Mouse (Mus musculus): ENCODE measurements around the gene Gng7.
A peak's percentile ranks its signal among the peaks of the same experiment; 100 is the strongest.

The Gng7 gene

GRCm38 (mm10) chr10:80929299-80930226, 85.2 kb downstream of the Gng7 start, which contains the start of gene Gadd45b:
TSS of gene Gadd45b (plus strand) at chr10:80930073.
- peak; percentile 98 for DNase-seq (ENCODE audit: low read depth, low spot score)

- peak; percentile 81 for DNase-seq (ENCODE audit: low read depth, low spot score)
These were observed 86.0 kb downstream of the Gng7 start for GRCm38 (mm10) chr10:80928586-80929298.

- DNase-seq (ENCODE audit: low read depth, low spot score) = no peak
These were observed 89.3 kb downstream of the Gng7 start for GRCm38 (mm10) chr10:80925472-80925871.

GRCm38 (mm10) chr10:80921923-80922322, 92.8 kb downstream of the Gng7 start:
- DNase-seq (ENCODE audit: low read depth, low spot score) = no peak

GRCm38 (mm10) chr10:80917779-80918434, 96.8 kb downstream of the Gng7 start, which contains the start of gene Lmnb2:
TSS of gene Lmnb2 (minus strand) at chr10:80918245.
- DNase-seq (ENCODE audit: low read depth, low spot score) = peak; percentile 54

- no peak for DNase-seq (ENCODE audit: low read depth, low spot score)
These were observed 97.4 kb downstream of the Gng7 start for GRCm38 (mm10) chr10:80917336-80917778.

GRCm38 (mm10) chr10:80915736-80916135, 99.0 kb downstream of the Gng7 start:
- DNase-seq (ENCODE audit: low read depth, low spot score) = no peak

- DNase-seq (ENCODE audit: low read depth, low spot score) = no peak
These were observed 99.5 kb downstream of the Gng7 start for GRCm38 (mm10) chr10:80915260-80915659.

GRCm38 (mm10) chr10:80914253-80914656, 100.5 kb downstream of the Gng7 start:
- no peak for DNase-seq (ENCODE audit: low read depth, low spot score)

GRCm38 (mm10) chr10:80913364-80914011, 101.3 kb downstream of the Gng7 start:
- DNase-seq (ENCODE audit: low read depth, low spot score) = no peak

- DNase-seq (ENCODE audit: low read depth, low spot score) = no peak
These were observed 102.9 kb downstream of the Gng7 start for GRCm38 (mm10) chr10:80911891-80912290.

GRCm38 (mm10) chr10:80911354-80911753, 103.4 kb downstream of the Gng7 start:
- DNase-seq (ENCODE audit: low read depth, low spot score) = no peak

GRCm38 (mm10) chr10:80909375-80910162, 105.2 kb downstream of the Gng7 start:
- DNase-seq (ENCODE audit: low read depth, low spot score) = no peak

GRCm38 (mm10) chr10:80904709-80905108, 110.0 kb downstream of the Gng7 start:
- no peak for DNase-seq (ENCODE audit: low read depth, low spot score)

GRCm38 (mm10) chr10:80904004-80904693, 110.6 kb downstream of the Gng7 start:
- DNase-seq (ENCODE audit: low read depth, low spot score) = no peak

- DNase-seq (ENCODE audit: low read depth, low spot score) = no peak
These were observed 111.5 kb downstream of the Gng7 start for GRCm38 (mm10) chr10:80903282-80903681.

GRCm38 (mm10) chr10:80902273-80902940, 112.3 kb downstream of the Gng7 start:
- DNase-seq (ENCODE audit: low read depth, low spot score) = no peak

GRCm38 (mm10) chr10:80901409-80902272, 113.1 kb downstream of the Gng7 start:
- DNase-seq (ENCODE audit: low read depth, low spot score) = no peak
